Mouse (Mus musculus) midbrain, embryonic 15.5 days (tissue): ENCODE measurements around the gene Nmur2. TPM values are rescaled to one million over a fixed set of nuclear protein-coding genes. Genes with fewer than 3 reads are reported as not detected.
A peak's percentile ranks its signal among the peaks of the same experiment; 100 is the strongest.

Experiments used
- ATAC-seq: fragments of 200-750 bp; cut with Nextera tagmentation; replicated peaks from 2 replicates; pipeline ENCODE4 v1.8.0; 2017; ENCODE audit warnings: moderate TSS enrichment
- H3K27ac ChIP-seq: fragments of 300-500 bp; sonication (generic); 2 replicates; pipeline ENCODE4 v1.5.1; 2015; ENCODE audit warnings: mild to moderate bottlenecking, inconsistent platforms
- H3K27me3 ChIP-seq: fragments of 300-500 bp; sonication (generic); replicated peaks from 2 replicates; pipeline ENCODE4 v1.6.1; 2015; ENCODE audit warnings: inconsistent platforms
- H3K36me3 ChIP-seq: fragments of 300-500 bp; sonication (generic); replicated peaks from 2 replicates; pipeline ENCODE4 v1.6.1; 2015; ENCODE audit warnings: inconsistent platforms
- H3K4me1 ChIP-seq: fragments of 300-500 bp; sonication (generic); 2 replicates; pipeline ENCODE4 v1.6.1; 2015; ENCODE audit warnings: inconsistent platforms
- H3K4me2 ChIP-seq: fragments of 300-500 bp; sonication (generic); 2 replicates; pipeline ENCODE4 v1.6.1; 2015; ENCODE audit warnings: inconsistent platforms, mild to moderate bottlenecking, moderate library complexity
- H3K4me3 ChIP-seq: fragments of 300-500 bp; sonication (generic); 2 replicates; pipeline ENCODE4 v1.5.1; 2015; ENCODE audit warnings: mild to moderate bottlenecking, inconsistent platforms
- H3K9ac ChIP-seq: fragments of 300-500 bp; sonication (generic); 2 replicates; pipeline ENCODE4 v1.6.1; 2015; ENCODE audit warnings: mild to moderate bottlenecking, inconsistent platforms
- H3K9me3 ChIP-seq: fragments of 300-500 bp; sonication (generic); 2 replicates; pipeline ENCODE4 v1.6.1; 2016; ENCODE audit warnings: inconsistent platforms
- WGBS: fragments of 180-500 bp; shearing (Covaris S2); methylation state at CpG from one replicate; pipeline ENCODE4 v1.1.7; 2015; ENCODE audit warnings: mixed read lengths; 5-methylcytosine and 5-hydroxymethylcytosine counted together
- polyA plus RNA-seq: library from polyadenylated mRNA; unstranded; fragments of >200 nt; fragmentation: Nextera tagmentation; extraction: Ambion mirVana; gene quantifications from 2 replicates; pipeline ENCODE4 v1.2.1, GENCODE M21; 2015

Gene Nmur2
- polyA plus RNA-seq, 1 experiment from 2014 or later, result 0.34 TPM

- no peak for ATAC-seq
- no peak overlapping the region for H3K9ac ChIP-seq
- WGBS, result 65% methylated on average over 3 of the region's 3 CpGs
- H3K4me2 ChIP-seq, result no peak overlapping the region
- no peak overlapping the region for H3K27ac ChIP-seq
- H3K4me1 ChIP-seq, result no peaks in the 10 kb centered on the region
- H3K9me3 ChIP-seq, result no peaks in the 10 kb centered on the region
- no peaks in the 10 kb centered on the region for H3K27me3 ChIP-seq
- no peak overlapping the region for H3K4me3 ChIP-seq
- no peaks in the 10 kb centered on the region for H3K36me3 ChIP-seq
Measured at GRCm38 (mm10) chr11:56008277-56008676, 32.5 kb downstream of the Nmur2 start.

DNA sequence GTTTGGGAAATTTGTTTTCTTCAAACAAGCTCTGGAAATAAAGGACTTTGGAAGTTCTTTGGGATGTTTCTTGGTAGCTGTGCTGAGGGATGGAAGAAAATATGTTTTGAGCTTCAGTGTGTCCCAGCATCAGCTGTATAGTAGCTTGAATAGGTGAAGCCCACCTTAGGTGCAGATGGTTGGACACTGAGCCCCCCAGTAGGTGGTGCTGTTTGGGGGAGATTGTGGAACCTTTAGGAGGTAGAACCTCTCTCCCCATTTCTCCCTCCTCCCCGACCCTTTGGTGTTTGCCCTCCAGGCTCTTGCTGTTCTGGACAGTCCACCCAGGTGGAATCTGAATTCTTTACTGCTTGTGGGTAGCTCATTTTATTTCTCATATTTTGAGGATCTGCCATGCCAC lies 48.0 kb downstream of the Nmur2 start:
- no peak overlapping the region for H3K9ac ChIP-seq
- H3K4me1 ChIP-seq, result no peaks in the 10 kb centered on the region
- H3K36me3 ChIP-seq, result no peaks in the 10 kb centered on the region
- ATAC-seq, result no peak
- H3K27me3 ChIP-seq, result no peaks in the 10 kb centered on the region
- no peak overlapping the region for H3K4me2 ChIP-seq
- H3K4me3 ChIP-seq, result no peak overlapping the region
- WGBS, result 47% methylated on average over 1 of the region's 1 CpGs
- no peak overlapping the region for H3K27ac ChIP-seq
- no peaks in the 10 kb centered on the region for H3K9me3 ChIP-seq

GRCm38 (mm10) chr11:55992148-55992547 lies 48.7 kb downstream of the Nmur2 start:
- Histone ChIP-seq H3K36me3 (no peaks in the 10 kb centered on the region), H3K9me3 (no peaks in the 10 kb centered on the region), H3K9ac (no peak overlapping the region), H3K4me3 (no peak overlapping the region), H3K4me2 (no peak overlapping the region), H3K27ac (no peak overlapping the region), H3K27me3 (no peaks in the 10 kb centered on the region), H3K4me1 (no peaks in the 10 kb centered on the region)
- ATAC-seq, result 0 out of 2 replicates have a peak, but pooled peaks have one; percentile 14
- 68% methylated on average over 3 of the region's 3 CpGs for whole genome bisulfite sequencing

DNA sequence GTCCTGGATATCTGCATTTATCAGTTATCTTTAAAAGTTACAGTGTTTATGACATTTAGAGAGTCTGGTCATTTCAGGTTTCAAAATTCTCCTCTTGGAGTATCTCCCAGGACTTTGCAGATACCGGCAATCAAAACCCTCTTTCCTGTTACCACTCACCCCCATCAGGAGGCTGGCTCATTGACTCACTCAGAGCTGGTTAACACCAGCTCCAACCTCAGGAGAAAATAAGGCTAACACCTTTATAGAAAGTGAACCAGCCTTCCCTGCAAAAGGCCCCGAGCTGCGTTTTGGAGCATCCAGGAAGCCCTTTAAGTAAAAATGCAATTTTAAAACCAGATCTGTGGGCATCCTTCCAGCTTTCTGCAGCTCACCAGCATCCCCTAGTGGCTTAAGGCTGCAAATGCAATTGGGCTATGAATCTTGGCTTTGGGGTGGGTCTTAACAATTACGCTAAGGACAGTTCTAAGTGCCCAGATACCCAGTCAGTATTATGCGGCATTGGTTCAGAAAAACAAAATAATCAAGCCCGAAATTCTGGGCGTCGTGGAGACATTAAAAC lies 49.2 kb downstream of the Nmur2 start:
- Histone ChIP-seq H3K27me3 (no peaks in the 10 kb centered on the region), H3K4me1 (no peaks in the 10 kb centered on the region), H3K9me3 (no peaks in the 10 kb centered on the region), H3K27ac (no peak overlapping the region), H3K9ac (no peak overlapping the region), H3K4me3 (no peak overlapping the region), H3K4me2 (no peak overlapping the region), H3K36me3 (no peaks in the 10 kb centered on the region)
- WGBS, result 17% methylated on average over 8 of the region's 8 CpGs
- 0 out of 2 replicates have a peak, but pooled peaks have one; percentile 39 for ATAC-seq

GRCm38 (mm10) chr11:55984643-55985042 lies 56.2 kb downstream of the Nmur2 start:
- no peaks in the 10 kb centered on the region for H3K9me3 ChIP-seq
- no peak overlapping the region for H3K27ac ChIP-seq
- no peak for ATAC-seq
- H3K27me3 ChIP-seq, result no peaks in the 10 kb centered on the region
- no peak overlapping the region for H3K9ac ChIP-seq
- H3K4me1 ChIP-seq, result no peaks in the 10 kb centered on the region
- no peak overlapping the region for H3K4me3 ChIP-seq
- H3K36me3 ChIP-seq, result no peaks in the 10 kb centered on the region
- no peak overlapping the region for H3K4me2 ChIP-seq
- 71% methylated on average over 3 of the region's 3 CpGs for WGBS

- Histone ChIP-seq H3K4me2 (no peak overlapping the region), H3K27ac (no peak overlapping the region), H3K36me3 (no peaks in the 10 kb centered on the region), H3K4me1 (no peaks in the 10 kb centered on the region), H3K4me3 (no peak overlapping the region), H3K9ac (no peak overlapping the region), H3K9me3 (no peaks in the 10 kb centered on the region), H3K27me3 (no peaks in the 10 kb centered on the region)
- ATAC-seq, result no peak
- WGBS, result 65% methylated on average over 1 of the region's 1 CpGs
Measured at GRCm38 (mm10) chr11:55981656-55982055, 59.2 kb downstream of the Nmur2 start.

- H3K27me3 ChIP-seq, result no peaks in the 10 kb centered on the region
- no peak for ATAC-seq
- H3K27ac ChIP-seq, result no peak overlapping the region
- peaks cover 4% of the 10 kb centered on the region; the same call in 1 of the 2 replicates for H3K4me1 ChIP-seq
- no peak overlapping the region for H3K4me3 ChIP-seq
- H3K36me3 ChIP-seq, result no peaks in the 10 kb centered on the region
- no peak overlapping the region for H3K4me2 ChIP-seq
- no peaks in the 10 kb centered on the region for H3K9me3 ChIP-seq
- H3K9ac ChIP-seq, result no peak overlapping the region
- WGBS, result 59% methylated on average over 6 of the region's 6 CpGs
Measured at GRCm38 (mm10) chr11:55978146-55978545, 62.7 kb downstream of the Nmur2 start.
